Mouse (Mus musculus): Measurements from ENCODE around the gene Defa26.
"Not testable (repeated sequence)": the region's sequence is repeated elsewhere in the genome, so short reads cannot be mapped to it uniquely, and the experiment has no call there.

The Defa26 gene

GRCm38 (mm10) chr8:21617883-21618282 is at the start of gene Defa26:
TSS of gene Defa26 (plus strand) at chr8:21618183.
- DNase-seq (ENCODE audit: low read depth, low spot score): not testable (repeated sequence)

GRCm38 (mm10) chr8:21582706-21583105 is 35.3 kb upstream of the Defa26 start, which contains the start of gene Defa28:
TSS of gene Defa28 (plus strand) at chr8:21583006.
- not testable (repeated sequence) for DNase-seq (ENCODE audit: low read depth, low spot score)

- not testable (repeated sequence) for DNase-seq (ENCODE audit: low read depth, low spot score)
Measured at GRCm38 (mm10) chr8:21594408-21594807, 23.6 kb upstream of the Defa26 start, which contains the start of gene Gm7861. TSS of gene Gm7861 (minus strand) at chr8:21594508.

- DNase-seq (ENCODE audit: low read depth, low spot score): not testable (repeated sequence)
Measured at GRCm38 (mm10) chr8:21655480-21655879, 37.5 kb downstream of the Defa26 start, which contains the start of gene Defa17. TSS of gene Defa17 (plus strand) at chr8:21655780.

GRCm38 (mm10) chr8:21665497-21665896 is 47.5 kb downstream of the Defa26 start, which contains the start of gene Defa34:
TSS of gene Defa34 (plus strand) at chr8:21665797.
- not testable (repeated sequence) for DNase-seq (ENCODE audit: low read depth, low spot score)

All from forelimb bud, embryonic 11.5 days (tissue).